ENCODE assay signal across 16 mouse cellular contexts in genomic region chr6:145873354-145873753, GRCm38 (mm10).
"Had no signal": no experiment of that assay in that cellular context is flagged by ENCODE, and none has a peak within 500 bp of the region (broad histone marks: within the 10 kb centered on the region; RNA-seq: fewer than 3 reads in every experiment).

No protein-coding gene starts in this region.

- H3K27ac ChIP-seq: lung, embryonic 15.5 days; macrophage; midbrain, embryonic 13.5 days; midbrain, embryonic 15.5 days; neural tube, embryonic 12.5 days had no signal

- H3K4me3 ChIP-seq: lung, embryonic 15.5 days; megakaryocyte, embryonic 14.5 days; midbrain, embryonic 13.5 days; midbrain, embryonic 15.5 days; neural tube, embryonic 12.5 days had no signal

- ATAC-seq: liver, postnatal 0 days; lung, postnatal 0 days; midbrain, embryonic 13.5 days; midbrain, embryonic 15.5 days had no signal

- H3K36me3 ChIP-seq: lung, embryonic 15.5 days; midbrain, embryonic 13.5 days; midbrain, embryonic 15.5 days; neural tube, embryonic 12.5 days had no signal

- H3K9me3 ChIP-seq: lung, embryonic 15.5 days; midbrain, embryonic 13.5 days; midbrain, embryonic 15.5 days; neural tube, embryonic 12.5 days had no signal

- H3K4me2 ChIP-seq: lung, embryonic 15.5 days; midbrain, embryonic 11.5 days; midbrain, embryonic 13.5 days; midbrain, embryonic 15.5 days; neural tube, embryonic 12.5 days had no signal

- H3K4me1 ChIP-seq: lung, embryonic 15.5 days; midbrain, embryonic 13.5 days; midbrain, embryonic 15.5 days had no signal

- DNase-seq: liver, postnatal 0 days; lung, adult 2 months; lung, postnatal 14 days; lung, postnatal 36 days; right cerebral cortex, postnatal 14 days; thymus, adult 2 months; thymus, postnatal 25 days; thymus, postnatal 4 days had no signal

- H3K9ac ChIP-seq: liver, postnatal 0 days; lung, embryonic 15.5 days; midbrain, embryonic 13.5 days; midbrain, embryonic 15.5 days; neural tube, embryonic 12.5 days had no signal

- H3K27me3 ChIP-seq: lung, embryonic 15.5 days had no signal
